Mouse (Mus musculus) left cerebral cortex, postnatal 4 days (tissue): ENCODE measurements at regions not wholly inside any gene's neighbourhood (a gene's known extent, or its start where the extent isn't known, plus 50 kb on each side); places are given as distances from the start of the nearest gene placed in this dataset.
A peak's percentile ranks its signal among the peaks of the same experiment; 100 is the strongest.

ENCODE experiments used
- DNase-seq: peaks from one replicate; pipeline ENCODE4 v3.0.0-alpha.2; 2022
- intact Hi-C: fragments of 180-260 bp; cut with DNase I; formaldehyde crosslinking; loops from one replicate; pipeline ENCODE4 v1.15.1; 2025

DNA sequence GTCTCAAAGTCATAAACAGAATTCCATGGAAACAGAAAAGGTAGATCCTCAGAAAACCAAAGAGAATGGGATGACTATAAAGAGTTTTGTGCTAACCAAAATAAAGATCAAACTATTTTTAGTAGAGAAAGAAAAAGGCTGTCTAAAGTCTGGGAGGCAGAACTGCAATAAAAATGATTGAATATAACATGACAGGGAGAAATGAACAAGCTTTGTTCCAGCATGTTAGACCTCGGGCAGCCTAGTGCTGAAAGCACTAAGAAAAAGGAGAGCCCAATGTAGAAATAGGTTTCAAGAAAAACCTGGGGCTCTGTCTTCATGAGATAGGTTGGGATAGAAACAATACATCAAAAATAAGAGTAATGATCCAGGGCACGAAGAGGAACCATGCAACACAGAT, 135.4 kb upstream of the Pcdh7 start:
- intact Hi-C loops = no loop called here

DNA sequence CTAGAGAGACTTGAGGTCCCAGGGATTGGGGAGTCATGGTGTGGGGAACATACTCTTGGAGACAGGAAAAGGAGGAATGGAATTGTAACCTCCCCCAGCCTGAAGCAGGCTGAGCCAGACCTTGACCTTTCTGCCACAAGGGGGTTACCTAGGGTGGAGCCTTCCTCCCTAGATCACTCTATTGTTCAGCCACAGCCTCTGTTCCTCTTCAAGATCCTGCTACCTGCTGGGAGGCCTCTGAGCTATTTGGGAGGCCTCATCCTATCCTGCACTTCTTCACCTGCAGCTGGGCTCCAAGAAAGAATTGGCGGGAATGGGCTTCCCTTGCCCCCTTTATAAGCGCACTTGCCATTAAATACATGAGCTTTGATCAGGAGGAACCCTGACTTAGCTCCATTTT, 130.8 kb upstream of the Pcdh7 start:
- DNase-seq = no peak
- intact Hi-C loops = no loop called here

More for the DNA sequence above, 135.4 kb upstream of the Pcdh7 start:
- DNase-seq = no peak

DNA sequence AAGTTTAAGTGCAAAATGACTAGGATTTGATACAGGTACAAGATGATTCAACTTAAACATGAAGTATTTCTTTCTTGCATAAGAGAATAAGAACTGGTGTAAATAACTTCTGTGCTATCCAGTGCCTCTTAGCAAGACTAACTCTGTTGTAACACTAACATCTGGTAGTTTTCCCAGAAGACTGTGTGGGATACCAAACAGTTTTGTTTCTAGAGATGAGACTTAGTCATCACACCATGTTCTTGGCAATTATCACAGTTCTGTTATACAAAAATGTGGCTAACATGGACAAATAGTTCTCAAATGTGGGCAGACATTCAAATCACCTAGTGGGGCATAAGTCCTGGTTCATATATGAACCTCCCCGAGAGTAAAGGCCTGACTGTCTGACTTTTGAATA, 121.8 kb upstream of the Pcdh7 start:
- no peak for DNase-seq
- intact Hi-C loops = no loop called here

DNA sequence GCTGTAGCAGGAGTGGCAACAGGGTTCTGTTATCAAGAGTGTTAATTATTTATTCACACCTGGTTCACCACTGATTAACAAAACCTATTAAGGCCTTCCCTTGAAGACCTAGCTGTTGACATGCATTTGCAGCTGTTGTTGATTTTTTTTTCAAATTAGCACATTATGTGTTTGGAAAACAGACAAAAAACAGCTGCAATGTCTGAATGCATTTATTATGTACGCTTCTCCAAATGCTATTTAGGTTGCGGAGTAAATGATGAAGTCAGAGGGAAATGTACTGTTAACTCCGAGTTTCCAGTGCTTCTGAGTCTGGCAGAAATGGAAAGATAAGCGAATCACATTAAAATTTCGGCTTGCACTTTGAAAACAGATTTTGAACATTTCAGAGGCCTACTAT, 120.7 kb upstream of the Pcdh7 start:
- DNase-seq = no peak
- intact Hi-C loops = no loop called here

DNA sequence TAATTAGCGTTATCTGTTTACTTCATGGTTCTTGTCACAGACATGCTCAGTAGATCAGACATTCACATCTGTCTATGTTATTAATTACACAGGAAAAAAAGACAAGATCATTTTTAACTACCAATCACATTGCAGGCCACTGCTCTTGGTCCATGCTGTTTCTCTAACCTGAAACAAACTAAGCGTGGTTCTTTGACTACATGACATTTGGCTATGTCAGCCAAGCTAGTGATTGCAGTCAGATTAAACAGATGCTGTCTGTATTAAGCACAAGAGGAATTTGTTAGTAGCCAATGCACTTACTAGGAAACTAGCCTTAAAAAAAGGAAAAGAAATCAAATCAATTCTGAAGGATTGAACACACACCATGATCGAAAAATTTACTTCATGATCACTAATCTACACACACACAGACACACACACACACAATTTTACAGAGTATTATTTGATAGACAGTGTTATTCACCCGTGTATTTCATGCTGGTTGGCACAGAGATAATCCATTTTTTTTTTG, 119.5 kb upstream of the Pcdh7 start:
- intact Hi-C loops = no loop called here
- peak; percentile 1 for DNase-seq
